Mouse (Mus musculus): ENCODE results near the gene Fstl4. TPM values are rescaled to one million over a fixed set of nuclear protein-coding genes. Genes with fewer than 3 reads are reported as not detected.

Fstl4 gene
- total RNA-seq (2012; rRNA removed) (not detected in 2 replicates), polyA plus RNA-seq (2012; ENCODE audit: insufficient read depth in 1 of 2, insufficient read length in 2 of 2, low read depth in 1 of 2, low replicate concordance in 2 of 2, missing spikeins in 1 of 2) (not detected)

GRCm38 (mm10) chr11:52764461-52764893, at the start of gene Fstl4:
Fstl4 (plus strand) TSS chr11:52764634.
- H3K27me3 ChIP-seq (ENCODE audit: control insufficient read depth in 1 of 2, insufficient read depth in 2 of 2, low read length in 2 of 2) = no peaks in the 10 kb centered on the region
- H3K4me1 ChIP-seq (ENCODE audit: control insufficient read depth in 1 of 2, insufficient read depth in 2 of 2, low read length in 2 of 2) = no peaks in the 10 kb centered on the region
- no peak for DNase-seq (ENCODE audit: low read depth, low spot score)
- no peaks in the 10 kb centered on the region for H3K79me2 ChIP-seq (ENCODE audit: control insufficient read depth, insufficient read depth, low read length, poor library complexity)
- H3K27ac ChIP-seq (ENCODE audit: control insufficient read depth, low read depth, low read length) = no peak within 1 kb of the TSS
- no peak within 1 kb of the TSS for H3K9ac ChIP-seq (ENCODE audit: control insufficient read depth, low read depth, low read length, poor library complexity, severe bottlenecking)
- no peaks in the 10 kb centered on the region for H3K9me3 ChIP-seq (replicated peaks; ENCODE audit: insufficient read depth, low read length)
- no peaks in the 10 kb centered on the region for H3K36me3 ChIP-seq (ENCODE audit: control insufficient read depth in 1 of 2, insufficient read depth in 2 of 2, low read length in 2 of 2)
- no peak within 1 kb of the TSS for H3K4me3 ChIP-seq (ENCODE audit: control insufficient read depth in 1 of 2, insufficient read depth in 1 of 2, low read depth in 2 of 2, low read length in 2 of 2)
- TF ChIP-seq USF2 (IDR thresholded peaks at IDR 0.05; ENCODE audit: borderline replicate concordance in 1 of 2, insufficient read depth in 1 of 2, low read depth in 1 of 2, low read length in 2 of 2) (no peak), UBTF (IDR thresholded peaks at IDR 0.05; ENCODE audit: borderline replicate concordance, insufficient read depth, low read depth, low read length) (no peak), CHD1 (IDR thresholded peaks at IDR 0.05; ENCODE audit: low read depth, low read length) (no peak), POLR2AphosphoS5 (IDR thresholded peaks at IDR 0.05; ENCODE audit: borderline replicate concordance, low read depth, low read length) (no peak), ETS1 (IDR thresholded peaks at IDR 0.05; ENCODE audit: low read depth, low read length) (no peak), USF1 (IDR thresholded peaks at IDR 0.05; ENCODE audit: low read depth, low read length) (no peak), MAFK (IDR thresholded peaks at IDR 0.05; ENCODE audit: borderline replicate concordance, low read depth, low read length) (no peak), MYC (IDR thresholded peaks at IDR 0.05; ENCODE audit: low read depth, low read length) (no peak), TAL1 (IDR thresholded peaks at IDR 0.05; ENCODE audit: low read length) (no peak), ZNF384 (IDR thresholded peaks at IDR 0.05; ENCODE audit: low read depth, low read length) (no peak), CTCF (IDR thresholded peaks at IDR 0.05 in 2 of 3, conservative IDR thresholded peaks at IDR 0.05 in 1 of 3; ENCODE audit: control insufficient read depth in 1 of 3, insufficient read depth in 1 of 3, low read depth in 2 of 3, low read length in 3 of 3, poor library complexity in 1 of 3, severe bottlenecking in 1 of 3) (no peak), GABPA (IDR thresholded peaks at IDR 0.05; ENCODE audit: low read depth, low read length) (no peak), HCFC1 (IDR thresholded peaks at IDR 0.05; ENCODE audit: low read depth, low read length) (no peak), MAX (IDR thresholded peaks at IDR 0.05; ENCODE audit: low read length) (no peak)

GRCm38 (mm10) chr11:52718570-52718969, 45.9 kb upstream of the Fstl4 start:
- no peaks in the 10 kb centered on the region for H3K27me3 ChIP-seq (ENCODE audit: control insufficient read depth in 1 of 2, insufficient read depth in 2 of 2, low read length in 2 of 2)
- TF ChIP-seq USF1 (IDR thresholded peaks at IDR 0.05; ENCODE audit: low read depth, low read length) (no peak), CTCF (IDR thresholded peaks at IDR 0.05 in 2 of 3, conservative IDR thresholded peaks at IDR 0.05 in 1 of 3; ENCODE audit: control insufficient read depth in 1 of 3, insufficient read depth in 1 of 3, low read depth in 2 of 3, low read length in 3 of 3, poor library complexity in 1 of 3, severe bottlenecking in 1 of 3) (no peak), ZKSCAN1 (IDR thresholded peaks at IDR 0.05; ENCODE audit: low read depth, low read length) (no peak), CHD2 (IDR thresholded peaks at IDR 0.05; ENCODE audit: low read length) (no peak), UBTF (IDR thresholded peaks at IDR 0.05; ENCODE audit: borderline replicate concordance, insufficient read depth, low read depth, low read length) (no peak), MEF2A (IDR thresholded peaks at IDR 0.05; ENCODE audit: extremely low read depth, insufficient replicate concordance, low read depth, low read length, poor library complexity, severe bottlenecking) (no peak), E2F4 (IDR thresholded peaks at IDR 0.05; ENCODE audit: borderline replicate concordance, low read depth, low read length) (no peak), RAD21 (IDR thresholded peaks at IDR 0.05; ENCODE audit: low read depth, low read length) (no peak), MAFK (IDR thresholded peaks at IDR 0.05; ENCODE audit: borderline replicate concordance, low read depth, low read length) (no peak), SIN3A (IDR thresholded peaks at IDR 0.05; ENCODE audit: low read length) (no peak), TBP (IDR thresholded peaks at IDR 0.05; ENCODE audit: low read depth, low read length) (no peak), TAL1 (IDR thresholded peaks at IDR 0.05; ENCODE audit: low read length) (no peak), ZNF384 (IDR thresholded peaks at IDR 0.05; ENCODE audit: low read depth, low read length) (no peak), MYB (IDR thresholded peaks at IDR 0.05; ENCODE audit: low read depth, low read length) (no peak)
- no peak overlapping the region for H3K9ac ChIP-seq (ENCODE audit: control insufficient read depth, low read depth, low read length, poor library complexity, severe bottlenecking)

More at GRCm38 (mm10) chr11:52718570-52718969, 45.9 kb upstream of the Fstl4 start:
- Histone ChIP-seq H3K9me3 (replicated peaks; ENCODE audit: insufficient read depth, low read length) (no peaks in the 10 kb centered on the region), H3K4me3 (ENCODE audit: control insufficient read depth in 1 of 2, insufficient read depth in 1 of 2, low read depth in 2 of 2, low read length in 2 of 2) (no peak overlapping the region), H3K79me2 (ENCODE audit: control insufficient read depth, insufficient read depth, low read length, poor library complexity) (no peaks in the 10 kb centered on the region), H3K36me3 (ENCODE audit: control insufficient read depth in 1 of 2, insufficient read depth in 2 of 2, low read length in 2 of 2) (no peaks in the 10 kb centered on the region), H3K4me1 (ENCODE audit: control insufficient read depth in 1 of 2, insufficient read depth in 2 of 2, low read length in 2 of 2) (no peaks in the 10 kb centered on the region), H3K27ac (ENCODE audit: control insufficient read depth, low read depth, low read length) (no peak overlapping the region)
- DNase-seq (ENCODE audit: low read depth, low spot score) = no peak

Measured in MEL (cell line).